Mouse (Mus musculus): ENCODE results near the gene Naa35. TPM values are rescaled to one million over a fixed set of nuclear protein-coding genes. Genes with fewer than 3 reads are reported as not detected.

Gene Naa35
- total and polyA plus RNA-seq, 2 experiments from 2014 or later = 67.8 to 132 TPM

DNA sequence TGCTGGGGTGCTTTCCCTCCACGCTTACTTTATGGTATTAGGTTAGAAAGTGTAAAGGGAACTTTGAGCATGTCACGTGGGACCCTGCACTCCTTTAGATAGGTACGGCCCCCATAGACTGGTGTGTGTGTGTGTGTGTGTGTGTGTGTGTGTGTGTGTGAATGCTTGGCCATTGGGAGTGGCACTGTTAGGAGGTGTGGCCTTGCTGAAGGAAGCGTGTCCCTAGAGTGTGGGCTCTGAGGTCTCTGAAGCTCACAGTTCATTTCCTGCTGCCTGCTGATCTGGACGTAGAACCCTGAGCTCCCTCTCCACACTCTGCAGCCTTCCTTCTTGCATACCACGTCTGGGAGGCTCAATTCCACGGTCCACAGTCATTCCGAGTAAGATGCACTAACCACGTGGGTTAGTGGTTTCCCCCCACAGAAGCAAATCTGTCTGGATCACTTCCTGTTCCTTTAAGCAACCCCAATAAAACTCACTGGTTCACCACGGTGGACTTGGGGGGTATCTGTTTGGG is 71.3 kb downstream of the Naa35 start:
- Histone ChIP-seq H3K4me3 (ENCODE audit: low read depth, low read length) (no peak overlapping the region), H3K4me1 (ENCODE audit: insufficient read depth) (peaks cover 10% of the 10 kb centered on the region; the same call in 1 of the 2 replicates), H3K4me2 (ENCODE audit: low read depth) (no peak overlapping the region), H3K9me3 (ENCODE audit: low read length) (no peaks in the 10 kb centered on the region), H3K9ac (0 out of 2 replicates have a peak overlapping the region, but pooled peaks have one; percentile 6), H3K36me3 (ENCODE audit: insufficient read depth) (no peaks in the 10 kb centered on the region), H3K27me3 (ENCODE audit: insufficient read depth, low read length) (no peaks in the 10 kb centered on the region), H3K27ac (ENCODE audit: low read depth, low read length) (peak overlapping the region; percentile 64)
- DNase-seq (no peak), ATAC-seq (no peak)
- TF ChIP-seq CTCF (IDR thresholded peaks at IDR 0.05; ENCODE audit: low read depth) = no peak
- 71% methylated on average over 10 of the region's 10 CpGs for WGBS

DNA sequence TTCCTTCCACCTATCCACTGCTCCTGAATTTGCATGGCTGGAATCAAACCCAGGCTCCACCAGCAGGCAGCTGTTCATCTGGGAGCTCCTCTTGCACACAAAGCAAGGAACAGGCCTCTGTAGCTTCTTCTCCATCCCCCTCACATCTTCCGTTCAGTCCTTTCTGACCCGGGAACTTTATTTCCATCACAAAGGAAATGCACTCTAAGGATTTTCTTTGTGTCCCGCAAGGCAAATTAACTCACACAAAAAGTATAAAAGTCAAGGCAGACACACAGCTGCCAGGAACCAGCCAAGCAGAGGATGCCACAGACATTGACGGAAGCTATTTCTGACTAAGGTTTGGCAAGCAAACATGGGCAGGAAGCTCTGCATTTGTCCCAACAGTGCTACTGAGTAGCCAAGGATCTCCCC is 71.9 kb downstream of the Naa35 start:
- H3K4me3 ChIP-seq (ENCODE audit: low read depth, low read length) = no peak overlapping the region
- ATAC-seq = peak; percentile 60
- 10% methylated on average over 4 of the region's 4 CpGs for WGBS
- peak; percentile 40 for DNase-seq
- H3K4me2 ChIP-seq (ENCODE audit: low read depth) = no peak overlapping the region
- H3K36me3 ChIP-seq (ENCODE audit: insufficient read depth) = peaks cover 3% of the 10 kb centered on the region; the same call in 1 of the 2 replicates
- no peak for TF ChIP-seq CTCF (IDR thresholded peaks at IDR 0.05; ENCODE audit: low read depth)
- H3K4me1 ChIP-seq (ENCODE audit: insufficient read depth) = peaks cover 10% of the 10 kb centered on the region; the same call in 1 of the 2 replicates
- no peaks in the 10 kb centered on the region for H3K9me3 ChIP-seq (ENCODE audit: low read length)
- H3K27me3 ChIP-seq (ENCODE audit: insufficient read depth, low read length) = no peaks in the 10 kb centered on the region
- 0 out of 2 replicates have a peak overlapping the region, but pooled peaks have one; percentile 6 for H3K9ac ChIP-seq
- peak overlapping the region; percentile 64 for H3K27ac ChIP-seq (ENCODE audit: low read depth, low read length)

DNA sequence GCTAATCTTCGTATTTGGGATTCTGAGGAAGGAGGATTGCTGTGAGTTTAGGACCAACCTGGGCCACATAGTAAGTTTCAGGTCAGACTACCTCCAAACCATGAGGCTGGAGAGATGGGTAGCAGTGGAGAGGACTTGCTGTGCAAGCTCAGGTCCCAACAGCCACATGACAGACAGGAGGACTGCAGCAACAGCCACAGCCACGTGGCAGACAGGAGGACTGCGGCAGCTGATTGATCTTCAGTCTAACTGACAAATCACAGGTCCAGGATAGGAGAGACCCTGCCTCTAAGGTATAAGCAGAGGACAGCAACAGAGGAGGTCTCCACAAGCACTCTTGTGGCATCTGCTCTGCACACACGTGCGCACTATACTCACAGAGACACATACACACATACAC is 72.7 kb downstream of the Naa35 start:
- Histone ChIP-seq H3K27me3 (ENCODE audit: insufficient read depth, low read length) (no peaks in the 10 kb centered on the region), H3K4me2 (ENCODE audit: low read depth) (no peak overlapping the region), H3K4me1 (ENCODE audit: insufficient read depth) (peaks cover 4% of the 10 kb centered on the region; the same call in 1 of the 2 replicates), H3K9ac (no peak overlapping the region), H3K4me3 (ENCODE audit: low read depth, low read length) (no peak overlapping the region), H3K27ac (ENCODE audit: low read depth, low read length) (no peak overlapping the region), H3K36me3 (ENCODE audit: insufficient read depth) (peaks cover 4% of the 10 kb centered on the region; the same call in 1 of the 2 replicates), H3K9me3 (ENCODE audit: low read length) (no peaks in the 10 kb centered on the region)
- ATAC-seq (no peak), DNase-seq (no peak)
- TF ChIP-seq CTCF (IDR thresholded peaks at IDR 0.05; ENCODE audit: low read depth) = no peak
- 79% methylated on average over 5 of the region's 5 CpGs for WGBS

DNA sequence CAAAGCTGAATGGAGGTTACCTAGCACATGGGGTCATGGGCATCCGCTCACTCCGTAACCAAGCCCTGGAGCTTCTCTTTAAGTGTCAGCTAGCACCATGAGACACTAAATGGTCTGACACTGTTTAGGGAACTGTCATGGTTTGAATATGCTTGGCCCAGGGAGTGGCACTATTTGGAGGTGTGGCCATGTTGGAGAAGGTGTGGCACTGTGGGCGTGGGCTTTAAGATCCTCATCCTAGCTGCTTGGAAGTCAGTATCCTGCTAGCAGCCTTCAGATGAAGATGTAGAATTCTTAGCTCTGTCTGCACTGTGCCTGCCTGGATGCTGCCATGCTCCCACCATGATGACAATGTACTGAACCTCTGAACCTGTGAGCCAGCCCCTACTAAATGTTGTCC is 75.3 kb downstream of the Naa35 start:
- no peaks in the 10 kb centered on the region for H3K27me3 ChIP-seq (ENCODE audit: insufficient read depth, low read length)
- no peak overlapping the region for H3K9ac ChIP-seq
- no peak for DNase-seq
- no peak overlapping the region for H3K4me2 ChIP-seq (ENCODE audit: low read depth)
- no peak for TF ChIP-seq CTCF (IDR thresholded peaks at IDR 0.05; ENCODE audit: low read depth)
- WGBS = 99% methylated on average over 3 of the region's 3 CpGs
- no peak for ATAC-seq
- no peak overlapping the region for H3K4me3 ChIP-seq (ENCODE audit: low read depth, low read length)
- H3K27ac ChIP-seq (ENCODE audit: low read depth, low read length) = no peak overlapping the region
- H3K4me1 ChIP-seq (ENCODE audit: insufficient read depth) = no peaks in the 10 kb centered on the region
- H3K9me3 ChIP-seq (ENCODE audit: low read length) = no peaks in the 10 kb centered on the region
- peaks cover 20% of the 10 kb centered on the region for H3K36me3 ChIP-seq (ENCODE audit: insufficient read depth)

DNA sequence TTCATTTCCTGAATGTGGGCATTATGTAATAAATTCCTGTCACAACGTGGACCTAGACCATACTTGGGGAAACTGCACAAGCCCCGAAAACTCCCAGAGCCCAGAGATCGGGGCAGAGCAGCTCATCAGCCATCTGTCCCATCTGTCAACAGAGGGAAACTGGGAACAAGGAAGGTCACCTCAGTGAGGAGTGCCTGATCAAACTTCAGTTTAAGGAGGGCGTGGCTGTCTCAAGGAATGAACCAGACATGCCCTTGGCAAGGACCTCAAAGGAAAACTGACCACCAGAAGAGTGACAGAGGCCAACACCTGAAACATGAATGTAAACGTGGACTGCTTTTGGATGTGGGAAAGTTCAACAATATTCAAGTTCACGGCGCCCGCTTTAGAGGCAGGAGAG is 76.3 kb downstream of the Naa35 start:
- Histone ChIP-seq H3K9me3 (ENCODE audit: low read length) (no peaks in the 10 kb centered on the region), H3K27ac (ENCODE audit: low read depth, low read length) (no peak overlapping the region), H3K4me3 (ENCODE audit: low read depth, low read length) (no peak overlapping the region), H3K4me1 (ENCODE audit: insufficient read depth) (no peaks in the 10 kb centered on the region), H3K9ac (no peak overlapping the region), H3K27me3 (ENCODE audit: insufficient read depth, low read length) (no peaks in the 10 kb centered on the region), H3K36me3 (ENCODE audit: insufficient read depth) (peaks cover 20% of the 10 kb centered on the region), H3K4me2 (ENCODE audit: low read depth) (no peak overlapping the region)
- DNase-seq (no peak), ATAC-seq (no peak)
- 92% methylated on average over 8 of the region's 8 CpGs for WGBS
- no peak for TF ChIP-seq CTCF (IDR thresholded peaks at IDR 0.05; ENCODE audit: low read depth)

DNA sequence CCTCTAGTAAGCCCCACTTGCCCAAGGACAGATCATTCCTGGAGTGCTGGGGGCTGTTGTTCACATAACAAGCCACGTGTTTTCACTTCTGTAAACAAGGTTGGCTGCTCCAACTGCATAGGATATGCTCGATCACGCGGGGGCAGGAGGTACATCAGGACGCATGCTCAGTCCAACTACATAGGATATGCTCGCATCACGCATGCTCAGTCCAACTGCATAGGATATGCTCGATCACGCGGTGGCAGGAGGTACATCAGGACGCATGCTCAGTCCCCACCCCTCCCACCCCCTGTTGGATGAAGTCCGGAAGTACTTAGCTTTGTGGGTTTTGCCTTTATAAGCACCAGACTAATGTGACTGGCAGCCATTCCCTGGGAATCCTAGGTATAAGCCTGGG is 76.9 kb downstream of the Naa35 start:
- WGBS = 97% methylated on average over 12 of the region's 12 CpGs
- H3K36me3 ChIP-seq (ENCODE audit: insufficient read depth) = peaks cover 20% of the 10 kb centered on the region
- TF ChIP-seq CTCF (IDR thresholded peaks at IDR 0.05; ENCODE audit: low read depth) = no peak
- no peaks in the 10 kb centered on the region for H3K4me1 ChIP-seq (ENCODE audit: insufficient read depth)
- no peak overlapping the region for H3K27ac ChIP-seq (ENCODE audit: low read depth, low read length)
- no peaks in the 10 kb centered on the region for H3K27me3 ChIP-seq (ENCODE audit: insufficient read depth, low read length)
- no peaks in the 10 kb centered on the region for H3K9me3 ChIP-seq (ENCODE audit: low read length)
- DNase-seq (no peak), ATAC-seq (no peak)
- H3K4me2 ChIP-seq (ENCODE audit: low read depth) = no peak overlapping the region
- H3K9ac ChIP-seq = no peak overlapping the region
- no peak overlapping the region for H3K4me3 ChIP-seq (ENCODE audit: low read depth, low read length)

DNA sequence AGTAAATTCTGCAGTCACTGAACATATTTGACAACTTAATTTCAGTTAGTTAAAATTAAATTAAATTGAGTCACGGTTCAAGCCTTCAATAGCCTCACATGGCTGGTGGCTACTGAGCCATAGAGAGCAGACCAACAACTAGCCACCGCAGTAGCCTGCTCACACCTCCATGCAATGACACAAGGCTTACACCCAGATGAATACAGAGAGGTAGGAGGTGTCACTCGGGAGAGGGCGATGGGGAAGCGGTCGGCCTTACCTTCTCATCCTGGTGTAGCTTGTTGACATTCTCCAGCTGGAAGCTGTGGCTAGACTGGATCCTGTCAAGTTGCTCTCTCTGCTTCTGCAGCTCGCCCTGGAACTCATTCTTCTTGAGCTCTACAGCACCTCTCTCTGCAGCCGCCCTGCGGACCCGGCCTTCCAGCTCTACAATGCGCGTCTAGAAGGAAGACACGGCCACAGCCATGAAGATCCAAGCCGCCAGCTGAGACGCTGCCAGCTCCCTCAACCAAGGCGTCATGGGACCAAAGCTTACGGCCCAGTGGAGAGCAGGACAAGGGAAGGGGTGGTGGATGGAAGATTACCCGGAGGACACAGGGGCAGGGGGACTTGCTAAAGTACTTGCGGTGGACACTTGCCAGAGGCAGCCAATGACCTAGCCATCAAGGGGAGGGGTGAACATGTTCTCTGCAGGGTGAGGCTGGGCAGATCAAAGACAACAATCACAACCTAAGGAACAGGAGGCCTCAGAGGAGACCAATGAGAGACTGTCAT is 79.1 kb downstream of the Naa35 start:
- Histone ChIP-seq H3K27ac (ENCODE audit: low read depth, low read length) (no peak overlapping the region), H3K4me1 (ENCODE audit: insufficient read depth) (no peaks in the 10 kb centered on the region), H3K4me2 (ENCODE audit: low read depth) (no peak overlapping the region), H3K27me3 (ENCODE audit: insufficient read depth, low read length) (no peaks in the 10 kb centered on the region), H3K4me3 (ENCODE audit: low read depth, low read length) (no peak overlapping the region), H3K9ac (no peak overlapping the region), H3K9me3 (ENCODE audit: low read length) (no peaks in the 10 kb centered on the region), H3K36me3 (ENCODE audit: insufficient read depth) (peaks cover 20% of the 10 kb centered on the region)
- TF ChIP-seq CTCF (IDR thresholded peaks at IDR 0.05; ENCODE audit: low read depth) = no peak
- DNase-seq = no peak
- no peak for ATAC-seq
- WGBS = 93% methylated on average over 19 of the region's 19 CpGs

Data from forebrain, postnatal 0 days (tissue).